Mouse (Mus musculus) regulatory T cell (primary cell): ENCODE data around the gene Cavin3.

Experiments
- in situ Hi-C: fragments of 300-600 bp; cut with MboI, MseI; formaldehyde crosslinking; loops from one replicate; pipeline ENCODE4 v1.15.1; 2025; ENCODE audit warnings: high pct_unique_total_duplicates

The Cavin3 gene

DNA sequence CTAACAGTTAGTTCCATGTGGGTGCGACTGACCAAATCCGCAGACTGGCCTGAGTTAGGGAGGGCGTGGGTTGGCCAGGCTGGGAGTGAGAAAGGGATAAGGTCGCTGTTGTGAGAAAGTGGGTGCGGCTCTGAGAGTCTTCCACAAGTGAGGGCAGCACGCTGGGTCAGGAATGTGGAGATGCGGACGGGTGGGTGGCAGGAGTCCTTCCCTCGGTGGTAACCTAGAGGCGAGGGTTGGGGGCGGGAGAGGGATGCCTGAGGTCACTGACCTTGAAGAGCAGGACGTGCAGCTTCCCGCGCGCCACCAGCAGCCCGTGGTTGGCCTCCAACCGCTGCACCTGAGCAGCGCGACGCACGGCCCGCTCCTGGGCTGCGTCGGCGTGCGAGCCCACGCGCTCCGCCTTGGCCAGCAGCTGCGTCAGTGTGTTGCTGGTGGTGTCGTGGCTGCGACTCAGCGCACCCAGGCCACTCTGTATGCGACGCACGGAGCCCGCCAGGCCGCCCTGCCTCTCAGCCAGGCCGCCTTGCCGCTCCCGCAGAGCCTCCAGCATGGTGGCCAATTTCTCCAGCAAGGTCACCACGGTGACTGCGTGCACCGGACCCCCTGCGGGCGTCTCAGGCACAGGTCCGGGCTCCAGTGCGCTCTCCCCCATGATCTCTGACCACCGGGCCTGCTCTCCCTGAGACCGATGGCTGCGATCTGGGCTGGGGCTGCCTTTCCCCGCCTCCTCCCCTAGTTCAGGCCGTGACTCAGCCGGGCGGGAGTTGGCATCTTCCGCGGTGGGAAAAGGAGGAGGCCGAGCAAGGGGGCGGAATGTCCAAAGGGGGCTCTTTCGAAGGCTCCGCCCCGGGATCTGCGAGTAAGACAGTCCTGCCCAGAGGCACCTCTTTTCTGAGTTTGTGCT, at the start of gene Cavin3:
Gene Cavin3 (minus strand): TSS at position 796 of the 907 bp plus-strand sequence.
- in situ Hi-C loops, result no loop called here

DNA sequence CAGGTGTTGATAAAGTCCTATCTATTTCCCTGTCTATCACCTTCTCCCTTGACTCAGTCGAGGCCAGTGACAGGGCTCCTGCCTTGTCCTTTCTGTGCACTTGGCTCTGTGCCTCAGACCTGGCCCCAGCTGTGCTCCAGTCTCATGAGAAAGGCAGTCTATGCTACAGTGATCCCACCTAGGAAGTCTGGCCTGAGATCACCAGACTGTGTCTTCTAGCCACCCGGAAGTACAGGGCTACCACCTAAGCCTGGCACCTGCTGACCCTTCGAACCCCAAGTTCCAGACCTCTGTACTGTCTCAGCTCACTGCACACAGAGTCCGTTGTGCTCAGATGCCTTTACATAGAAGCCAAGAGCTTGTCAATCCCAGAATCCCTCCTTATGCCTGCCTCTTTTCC, 46.0 kb upstream of the Cavin3 start:
- in situ Hi-C loops, result loop anchor here (5.0 kb wide), 1 partner anchor 116 kb away; no protein-coding TSS in a partner anchor

DNA sequence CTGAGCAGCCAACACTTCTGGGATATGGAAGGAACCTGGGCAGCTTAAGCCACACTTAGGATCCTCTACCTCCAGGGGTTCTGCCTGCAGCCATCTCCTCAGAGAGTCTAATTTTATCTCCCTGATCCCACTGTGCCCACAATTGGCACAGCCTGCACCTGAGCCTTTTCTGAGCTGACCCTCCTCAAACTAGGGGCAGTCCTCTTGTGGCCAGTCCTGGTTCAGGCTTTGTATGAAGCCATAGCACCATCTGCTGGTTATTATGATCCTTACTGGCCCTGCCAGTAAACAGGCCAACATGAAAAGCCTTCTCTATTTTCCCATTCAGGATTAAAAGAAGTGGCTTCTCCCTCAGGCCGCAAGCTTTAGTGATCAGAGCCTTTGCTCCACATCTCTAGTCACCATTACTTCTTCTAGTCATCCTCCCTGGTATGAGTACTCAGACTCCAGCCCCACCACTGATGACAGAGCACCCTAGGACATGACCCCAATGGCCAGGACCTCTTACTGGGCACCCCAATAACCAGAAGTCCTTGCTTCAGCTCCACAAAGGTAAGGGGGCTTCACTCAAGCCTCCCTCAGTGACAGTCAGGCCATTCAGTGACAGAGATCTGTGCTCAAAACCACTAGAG, 45.3 kb upstream of the Cavin3 start:
- in situ Hi-C loops, result loop anchor here (5.0 kb wide), 1 partner anchor 115 kb away; no protein-coding TSS in a partner anchor

DNA sequence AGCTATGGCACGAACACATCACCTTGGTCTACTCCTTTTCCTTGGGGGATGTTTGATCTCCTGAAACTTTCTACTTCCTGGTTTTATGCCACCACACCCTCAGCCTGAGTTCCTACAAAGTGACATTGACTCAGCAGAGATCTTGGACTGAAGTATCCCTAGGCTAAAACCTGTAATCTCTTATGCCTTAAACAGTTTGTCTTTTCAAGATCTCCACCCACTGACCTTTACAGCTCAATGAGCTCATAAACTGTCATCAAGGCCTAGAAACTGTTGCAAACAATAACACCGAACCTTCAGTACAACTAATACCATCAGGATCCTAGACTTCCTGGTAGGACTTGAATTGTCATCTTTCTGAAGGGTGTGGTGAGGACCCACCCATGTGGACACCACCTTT, 42.1 kb upstream of the Cavin3 start:
- in situ Hi-C loops, result loop anchor here (25.0 kb wide), 1 partner anchor 262 kb away; no protein-coding TSS in a partner anchor

DNA sequence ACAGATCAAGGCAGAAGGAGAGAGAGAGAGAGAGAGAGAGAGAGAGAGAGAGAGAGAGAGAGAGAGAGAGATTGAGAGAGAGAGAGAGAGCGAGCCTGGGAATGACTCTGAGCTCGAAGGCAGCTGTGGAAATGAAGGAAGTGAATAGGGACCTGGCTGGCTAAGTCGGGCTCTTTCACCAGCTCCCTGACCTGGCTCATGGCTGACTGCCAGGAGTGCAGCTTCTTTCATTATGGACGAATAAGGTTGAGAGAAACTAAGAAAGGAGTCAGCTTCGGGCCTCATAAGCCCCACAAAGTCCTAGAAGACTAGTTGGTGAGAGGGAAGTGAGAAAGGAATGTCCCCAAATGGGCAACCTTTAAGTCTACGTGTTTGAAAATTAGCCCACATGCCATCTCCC, 38.1 kb upstream of the Cavin3 start:
- in situ Hi-C loops, result loop anchor here (25.0 kb wide), 1 partner anchor 258 kb away; no protein-coding TSS in a partner anchor

DNA sequence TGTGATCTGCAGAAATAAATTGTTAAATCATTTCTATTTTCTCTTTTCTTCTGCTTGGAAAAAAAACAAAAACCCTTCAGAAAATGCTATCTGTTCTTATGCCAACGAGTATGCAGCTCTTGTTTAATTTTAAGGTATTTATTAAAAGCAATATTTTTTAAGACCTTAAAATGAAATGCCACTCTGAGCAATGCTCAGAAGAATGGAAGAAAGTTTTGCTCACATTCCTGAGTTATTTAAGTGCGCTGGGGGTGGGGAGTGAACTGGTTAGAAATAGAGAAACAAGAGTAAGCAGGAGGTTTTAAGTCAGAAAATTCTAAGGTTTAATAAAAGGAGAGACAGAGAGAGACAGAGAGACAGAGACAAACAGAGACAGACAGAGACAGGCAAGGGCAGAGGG, 37.7 kb upstream of the Cavin3 start:
- in situ Hi-C loops, result loop anchor here (25.0 kb wide), 1 partner anchor 257 kb away; no protein-coding TSS in a partner anchor

DNA sequence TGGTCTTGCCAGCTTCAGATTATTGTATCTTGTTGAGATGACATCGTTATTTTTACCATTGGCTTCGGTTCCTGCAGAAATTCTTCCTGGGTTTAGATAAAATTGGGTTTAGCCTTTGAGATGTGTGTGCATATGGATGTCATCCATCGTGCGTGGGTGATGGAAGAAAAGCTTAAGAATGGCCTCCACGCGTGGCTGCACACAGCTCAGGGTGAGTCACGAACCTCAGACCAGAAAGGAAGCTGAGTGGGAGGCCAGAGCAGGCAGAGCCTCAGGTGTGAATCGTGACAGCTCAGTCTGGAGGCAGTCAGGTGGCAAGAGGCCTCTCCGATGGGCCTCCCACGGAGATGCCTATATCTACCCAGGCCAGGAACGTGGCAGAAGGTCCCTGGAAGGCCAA, 37.2 kb upstream of the Cavin3 start:
- in situ Hi-C loops, result loop anchor here (25.0 kb wide), 1 partner anchor 257 kb away; no protein-coding TSS in a partner anchor

DNA sequence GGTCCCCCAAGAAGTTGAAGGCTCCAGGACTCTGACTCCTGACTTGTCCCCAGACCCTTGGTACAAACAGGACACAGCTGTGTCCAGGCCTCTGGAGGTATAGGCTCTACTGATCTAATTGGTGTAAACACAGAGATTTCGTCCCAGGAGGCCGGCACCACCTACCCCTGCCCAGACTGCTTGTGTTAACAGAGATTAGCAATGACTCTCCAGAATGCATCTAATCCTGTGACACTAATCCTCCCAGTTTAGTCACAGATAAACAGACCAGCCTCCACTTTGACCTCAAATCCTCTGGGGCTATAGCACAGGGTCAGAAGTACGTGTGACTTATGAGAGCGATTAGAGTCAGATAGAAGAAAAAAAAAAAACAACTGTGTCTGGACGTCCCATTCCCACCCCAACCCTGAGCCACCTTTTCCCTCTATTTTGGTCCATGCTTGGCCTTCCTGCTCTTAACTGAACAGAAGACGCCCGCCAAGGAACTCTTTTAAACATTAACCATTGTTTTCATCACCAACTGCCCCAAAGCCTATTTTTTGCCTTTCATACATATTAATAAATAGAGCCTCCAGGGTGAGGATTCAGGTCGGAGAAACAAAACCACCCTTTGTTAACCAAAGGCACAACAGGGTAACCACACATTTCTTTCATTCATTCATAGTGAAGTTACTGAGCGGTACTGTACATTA, 34.7 kb upstream of the Cavin3 start:
- in situ Hi-C loops, result loop anchor here (25.0 kb wide), 1 partner anchor 255 kb away; no protein-coding TSS in a partner anchor

DNA sequence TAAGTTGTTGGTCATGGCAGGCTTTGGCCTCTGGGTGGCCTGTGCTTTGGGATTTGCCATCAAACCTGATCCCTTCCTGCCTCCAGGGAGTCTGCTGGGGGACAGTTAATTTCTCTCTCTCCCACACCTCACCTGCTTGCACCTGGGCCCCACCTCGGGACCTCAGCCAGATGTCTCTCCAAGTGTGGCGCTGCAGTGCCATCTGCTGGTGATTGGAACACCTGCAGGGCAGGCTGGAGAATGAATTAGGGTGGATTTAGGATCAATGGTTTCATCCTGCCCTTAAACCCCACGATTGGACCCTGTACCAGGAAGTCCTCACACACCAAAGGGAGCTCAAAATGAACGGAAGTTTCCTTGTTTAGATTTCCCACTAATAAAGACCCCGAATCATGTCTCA, 33.1 kb upstream of the Cavin3 start:
- in situ Hi-C loops, result loop anchor here (25.0 kb wide), 1 partner anchor 253 kb away; no protein-coding TSS in a partner anchor

DNA sequence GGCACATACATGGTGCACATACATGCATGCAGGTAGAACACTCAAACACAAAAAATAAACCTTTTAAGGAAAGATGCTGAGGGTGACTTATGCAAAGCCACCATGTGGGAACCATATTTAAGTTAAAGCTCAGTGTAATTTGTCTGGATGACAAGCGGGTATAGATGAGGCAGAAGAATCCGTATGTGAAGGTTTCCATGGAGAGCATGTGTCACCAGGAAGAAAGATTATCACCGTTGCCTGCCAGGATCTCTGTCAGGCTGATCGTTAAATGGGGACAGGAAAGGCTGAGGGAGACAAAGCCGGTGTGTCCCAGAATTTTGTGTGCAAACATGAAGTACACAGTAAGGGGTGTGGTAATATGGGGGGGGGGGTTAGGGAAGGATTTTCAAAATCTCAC, 32.5 kb upstream of the Cavin3 start:
- in situ Hi-C loops, result loop anchor here (25.0 kb wide), 1 partner anchor 252 kb away; no protein-coding TSS in a partner anchor

DNA sequence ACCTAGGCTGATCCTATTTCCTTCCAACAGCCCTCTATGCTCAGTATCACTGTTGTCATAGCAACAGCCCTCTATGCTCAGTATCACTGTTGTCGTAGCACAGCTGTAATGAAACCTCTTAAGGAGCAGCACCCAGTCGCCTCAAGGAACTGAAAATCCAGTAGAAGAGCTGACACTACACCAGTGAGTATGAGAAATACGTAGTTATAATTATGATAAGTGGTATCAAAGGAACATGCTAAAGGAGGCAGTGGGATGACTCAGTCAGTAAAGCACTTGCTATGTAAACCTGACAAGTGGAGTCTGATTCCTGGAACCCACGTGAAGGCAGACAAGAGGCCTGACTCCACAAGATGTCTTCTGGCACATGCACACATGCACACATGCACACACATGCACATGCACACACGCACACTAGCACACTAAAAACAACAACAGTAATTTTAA, 31.8 kb upstream of the Cavin3 start:
- in situ Hi-C loops, result loop anchor here (25.0 kb wide), 1 partner anchor 252 kb away; no protein-coding TSS in a partner anchor

DNA sequence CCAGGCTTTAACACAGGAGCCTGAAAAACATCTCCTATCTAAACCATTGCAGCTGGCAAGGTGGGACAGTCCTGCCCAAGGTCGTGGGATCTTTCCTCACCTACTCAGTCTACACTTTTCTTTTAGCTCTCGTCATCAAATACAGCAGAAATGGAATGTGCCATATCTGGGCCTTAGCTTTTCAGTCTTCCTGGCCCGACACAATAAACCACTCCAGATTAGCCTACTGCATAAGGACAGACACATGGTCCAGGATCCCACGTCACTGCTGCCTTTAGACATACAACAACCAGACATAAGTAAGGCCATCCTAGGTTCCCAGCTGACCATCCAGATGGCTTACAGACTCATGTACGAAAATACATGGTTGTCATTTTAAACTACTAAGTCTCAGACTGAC, 28.0 kb upstream of the Cavin3 start:
- in situ Hi-C loops, result loop anchor here (25.0 kb wide), 1 partner anchor 248 kb away; no protein-coding TSS in a partner anchor

DNA sequence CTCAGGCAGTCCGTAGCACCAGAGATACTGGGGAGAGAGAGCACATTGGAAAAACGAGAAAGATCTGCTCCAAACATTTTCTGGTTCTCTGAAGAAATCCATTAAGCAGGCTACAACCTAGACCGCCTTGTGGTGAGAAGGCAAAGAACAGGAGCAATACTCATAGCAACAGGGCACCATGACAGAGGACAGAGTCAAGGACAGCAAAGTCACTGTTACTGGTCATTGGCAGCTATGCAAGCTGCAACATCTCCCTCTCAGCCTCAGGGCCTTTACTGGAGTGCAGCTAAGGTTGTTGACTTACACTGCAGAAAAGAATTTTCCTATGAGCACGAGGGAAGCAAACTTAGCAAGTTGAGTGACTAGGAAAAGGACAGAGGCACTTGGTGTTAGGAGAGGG, 25.2 kb upstream of the Cavin3 start:
- in situ Hi-C loops, result loop anchor here (25.0 kb wide), 1 partner anchor 245 kb away; no protein-coding TSS in a partner anchor

DNA sequence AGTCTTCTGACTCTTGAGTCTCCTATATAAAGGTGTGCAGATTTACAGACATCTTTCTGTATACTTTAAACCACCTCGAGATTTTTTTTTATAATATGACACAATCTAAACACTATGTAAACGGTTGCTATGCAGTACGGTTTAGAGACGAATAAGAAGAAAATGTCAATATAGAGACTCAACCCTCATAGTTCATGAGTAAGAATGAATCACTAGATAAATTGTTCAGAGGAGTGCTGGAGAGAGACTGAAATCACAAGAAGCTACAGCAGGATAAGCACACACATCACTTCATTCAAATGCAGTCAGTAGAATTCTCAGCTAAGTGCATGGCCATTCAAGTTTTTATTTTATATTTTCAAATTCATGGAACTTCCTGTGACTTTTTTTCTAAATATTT, 19.9 kb upstream of the Cavin3 start:
- in situ Hi-C loops, result loop anchor here (25.0 kb wide), 1 partner anchor 240 kb away; no protein-coding TSS in a partner anchor

DNA sequence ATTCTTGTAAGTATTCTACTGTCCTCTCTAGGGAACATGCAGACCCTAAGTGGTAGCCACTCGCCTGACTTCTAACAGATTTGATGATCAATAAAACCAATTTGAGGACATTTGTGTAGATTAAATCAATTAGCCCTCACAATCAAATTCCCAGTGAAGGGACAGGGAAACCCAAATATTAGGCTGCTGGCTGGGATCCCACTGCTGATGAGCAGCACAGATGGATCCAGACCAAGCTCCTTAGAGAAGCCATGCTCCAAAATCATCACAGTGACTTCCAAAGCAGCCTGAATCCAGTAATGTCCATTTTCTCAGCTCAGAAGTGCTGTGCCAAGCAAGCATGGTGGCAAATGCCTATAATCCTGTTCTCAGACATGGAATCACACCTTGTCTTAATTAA, 17.6 kb upstream of the Cavin3 start:
- in situ Hi-C loops, result loop anchor here (25.0 kb wide), 1 partner anchor 237 kb away; no protein-coding TSS in a partner anchor

DNA sequence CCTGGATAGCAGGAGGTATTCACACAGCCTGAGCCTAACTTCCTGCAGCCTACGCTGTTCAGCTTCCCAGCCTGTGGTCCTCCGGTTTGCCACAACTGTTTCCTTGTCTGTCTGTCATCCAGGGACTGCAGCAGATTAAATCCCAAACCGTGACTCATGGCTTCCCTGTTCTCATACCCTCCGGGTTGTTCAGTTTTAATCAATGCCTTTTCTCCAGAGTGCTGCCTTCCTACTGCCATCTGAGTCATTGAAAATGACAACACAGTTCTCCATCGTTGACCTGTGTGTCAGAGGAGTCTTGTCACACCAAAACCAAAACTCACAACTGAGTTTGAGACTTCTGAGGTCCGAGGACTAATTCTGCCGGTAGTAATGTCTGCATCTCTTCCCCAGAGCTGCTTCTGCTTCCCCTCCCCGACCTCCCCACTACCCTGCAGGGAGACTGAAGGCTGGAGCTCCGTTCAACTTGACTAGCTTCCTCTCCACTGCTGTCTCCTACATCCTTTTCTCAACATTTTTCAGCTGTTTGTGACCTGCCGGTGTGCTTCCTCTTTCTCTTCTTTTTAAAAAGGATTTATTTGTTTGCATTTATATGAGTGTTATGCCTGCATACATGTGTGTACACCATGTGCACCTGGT, 16.9 kb upstream of the Cavin3 start:
- in situ Hi-C loops, result no loop called here

DNA sequence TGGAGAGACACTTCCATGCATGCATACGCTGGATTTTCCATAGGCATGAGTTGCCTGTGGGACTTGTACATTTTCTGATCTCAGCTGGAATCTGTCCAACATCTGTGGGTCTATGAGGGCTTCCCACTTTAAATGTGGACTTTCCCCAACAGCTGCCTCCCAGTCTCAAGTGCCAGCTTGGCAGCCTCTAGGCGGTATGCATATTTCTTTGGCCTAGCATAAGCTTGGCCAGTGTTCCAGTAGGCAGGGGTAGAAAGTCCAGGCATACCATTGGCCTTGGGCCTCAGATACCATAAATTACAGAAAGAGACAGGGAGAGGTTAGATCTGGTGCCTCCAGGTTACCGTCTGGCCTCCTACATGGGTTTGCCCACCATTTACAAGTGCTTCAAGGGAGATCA, 15.8 kb upstream of the Cavin3 start:
- in situ Hi-C loops, result no loop called here

DNA sequence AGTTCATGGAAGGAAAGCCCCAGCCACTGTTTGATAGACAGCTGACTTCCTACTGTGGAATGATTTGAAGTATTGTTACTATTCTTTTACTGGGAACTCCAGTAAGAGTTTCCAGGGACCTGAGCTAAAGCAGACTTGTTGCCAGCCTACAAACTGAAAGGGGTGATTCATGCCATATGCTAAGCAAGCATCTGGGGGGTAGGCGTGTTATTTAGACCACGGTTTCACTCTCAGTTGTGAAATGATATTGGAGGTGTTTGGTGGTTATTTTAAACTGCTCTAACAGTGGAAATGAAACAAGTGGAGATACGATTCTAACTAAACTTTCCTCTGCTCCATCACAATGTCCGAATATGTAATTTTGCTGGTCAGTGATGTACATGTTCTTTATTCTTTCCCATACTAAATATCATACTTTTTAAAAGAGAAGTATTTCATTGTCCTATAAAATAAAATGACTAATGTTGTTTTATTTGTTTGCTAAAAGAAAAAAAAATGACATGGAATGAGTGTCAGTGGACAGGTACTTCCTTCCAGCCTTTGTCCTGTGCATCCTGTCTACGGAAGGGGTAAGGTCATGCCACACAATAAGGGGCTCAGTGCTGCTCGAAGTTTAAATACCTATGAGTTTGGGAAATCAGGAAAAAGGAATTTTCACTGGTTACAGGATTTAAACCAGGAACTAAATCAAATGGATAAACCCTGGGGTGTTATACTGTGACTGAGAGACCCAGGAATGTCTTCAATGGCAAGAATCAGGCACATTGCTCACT, 5.2 kb upstream of the Cavin3 start:
- in situ Hi-C loops, result no loop called here

DNA sequence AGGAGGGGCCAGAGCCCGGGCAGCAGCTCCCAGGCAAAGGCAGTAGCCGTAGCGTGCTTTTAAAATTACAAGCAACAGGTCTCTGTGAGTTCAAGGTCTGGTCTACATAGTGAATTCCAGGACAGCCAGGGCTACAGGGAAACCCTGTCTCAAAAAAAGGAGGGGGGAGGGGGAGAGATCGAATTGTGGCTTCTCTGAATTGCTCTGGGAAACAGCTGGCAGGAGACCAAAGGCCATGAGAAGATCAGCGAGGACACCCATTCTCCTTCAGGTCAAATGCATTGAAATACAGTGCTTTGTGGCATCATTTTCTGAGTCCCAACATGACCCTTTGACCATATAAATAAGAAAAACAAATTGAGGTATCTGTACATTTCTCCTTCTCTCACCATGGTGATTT, 2.9 kb upstream of the Cavin3 start:
- in situ Hi-C loops, result no loop called here

DNA sequence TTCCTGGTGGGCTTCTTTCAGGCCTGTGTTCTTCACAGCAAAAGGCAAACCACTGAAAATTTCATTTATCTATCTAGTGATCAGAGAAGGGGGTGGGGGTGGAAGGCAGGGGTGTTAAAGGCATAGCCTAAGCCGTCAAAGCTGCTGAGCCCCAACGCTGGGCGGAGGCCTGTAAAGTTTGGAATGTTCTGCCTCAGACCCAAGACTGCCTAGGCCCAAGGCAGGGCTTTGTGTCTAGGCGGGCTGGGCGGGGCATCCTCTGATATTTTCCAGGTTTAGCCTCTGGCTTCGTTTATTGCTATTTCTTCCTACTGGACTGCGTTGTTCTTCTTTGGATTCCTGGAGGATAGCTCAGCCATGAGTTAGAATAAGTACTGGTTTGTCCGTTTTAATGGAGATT, 326 bp upstream of the Cavin3 start:
- in situ Hi-C loops, result no loop called here
